Mouse (Mus musculus) hindbrain, postnatal 0 days (tissue): ENCODE results near the gene Prkci. TPM values are rescaled to one million over a fixed set of nuclear protein-coding genes. Genes with fewer than 3 reads are reported as not detected.

Source experiments
- ATAC-seq: fragments of 200-750 bp; cut with Nextera tagmentation; 2 replicates; pipeline ENCODE4 v1.8.0; 2017; ENCODE audit warnings: mild to moderate bottlenecking, moderate TSS enrichment, moderate library complexity
- DNase-seq: peaks from one replicate; pipeline ENCODE4 v3.0.0-alpha.2; 2015; ENCODE audit warnings: low spot score
- H3K27ac ChIP-seq: fragments of 300-500 bp; sonication (generic); 2 replicates; pipeline ENCODE4 v1.5.1; 2014; ENCODE audit warnings: mild to moderate bottlenecking
- H3K27me3 ChIP-seq: fragments of 300-500 bp; sonication (generic); 2 replicates; pipeline ENCODE4 v1.6.1; 2014; ENCODE audit warnings: low read length, mixed read lengths; ENCODE audit not compliant: insufficient read depth
- H3K36me3 ChIP-seq: fragments of 300-500 bp; sonication (generic); 2 replicates; pipeline ENCODE4 v1.6.1; 2014; ENCODE audit warnings: low read length, mixed read lengths; ENCODE audit not compliant: insufficient read depth
- H3K4me1 ChIP-seq: fragments of 300-500 bp; sonication (generic); 2 replicates; pipeline ENCODE4 v1.6.1; 2014; ENCODE audit warnings: antibody characterized with exemption, low read length, mixed read lengths; ENCODE audit not compliant: insufficient read depth
- H3K4me2 ChIP-seq: fragments of 300-500 bp; sonication (generic); 2 replicates; pipeline ENCODE4 v1.6.1; 2014; ENCODE audit warnings: low read depth, mild to moderate bottlenecking, low read length, moderate library complexity, mixed read lengths
- H3K4me3 ChIP-seq: fragments of 300-500 bp; sonication (generic); 2 replicates; pipeline ENCODE4 v1.5.1; 2014; ENCODE audit warnings: low read length
- H3K9ac ChIP-seq: fragments of 300-500 bp; sonication (generic); replicated peaks from 2 replicates; pipeline ENCODE4 v1.6.1; 2014; ENCODE audit warnings: mild to moderate bottlenecking, low read length, moderate library complexity, mixed read lengths
- H3K9me3 ChIP-seq: fragments of 300-500 bp; sonication (generic); 2 replicates; pipeline ENCODE4 v1.6.1; 2016; ENCODE audit warnings: low read length, mixed read lengths
- CTCF ChIP-seq: IDR thresholded peaks from 2 replicates; pipeline ENCODE4 v1.5.1; 2016; ENCODE audit warnings: antibody characterized with exemption, control low read depth, low read depth
- WGBS: fragments of 180-500 bp; shearing (Covaris S2); extraction: QIAGEN DNeasy Blood & Tissue Kit; methylation state at CpG from one replicate; pipeline ENCODE4 v1.1.7; 2014; 5-methylcytosine and 5-hydroxymethylcytosine counted together
- polyA plus RNA-seq: library from polyadenylated mRNA; unstranded; fragments of >200 nt; fragmentation: Nextera tagmentation; extraction: Ambion mirVana; gene quantifications from 2 replicates; pipeline ENCODE4 v1.2.1, GENCODE M21; 2015
- total RNA-seq: library from RNA; depleted of rRNA; stranded (reverse); fragments of >200 nt; gene quantifications from 2 replicates; pipeline ENCODE4 v1.2.3, GENCODE M21; 2014

Prkci gene
- total and polyA plus RNA-seq, 2 experiments from 2014 or later = 20.8 to 45.2 TPM

- no peak for DNase-seq
- no peak overlapping the region for H3K27ac ChIP-seq
- WGBS = 88% methylated on average over 11 of the region's 13 CpGs
- H3K4me2 ChIP-seq = no peak overlapping the region
- no peaks in the 10 kb centered on the region for H3K27me3 ChIP-seq
- no peak overlapping the region for H3K9ac ChIP-seq
- H3K36me3 ChIP-seq = no peaks in the 10 kb centered on the region
- no peaks in the 10 kb centered on the region for H3K9me3 ChIP-seq
- TF ChIP-seq CTCF = no peak
- peaks cover 8% of the 10 kb centered on the region; the same call in 1 of the 2 replicates for H3K4me1 ChIP-seq
- no peak for ATAC-seq
- no peak overlapping the region for H3K4me3 ChIP-seq
Measured at GRCm38 (mm10) chr3:31082838-31083506, 87.4 kb downstream of the Prkci start.

- Histone ChIP-seq H3K27ac (no peak overlapping the region), H3K4me1 (peaks cover 8% of the 10 kb centered on the region; the same call in 1 of the 2 replicates), H3K4me2 (peak overlapping the region; percentile 43), H3K27me3 (no peaks in the 10 kb centered on the region), H3K9ac (no peak overlapping the region), H3K4me3 (no peak overlapping the region), H3K9me3 (no peaks in the 10 kb centered on the region), H3K36me3 (no peaks in the 10 kb centered on the region)
- ATAC-seq (0 out of 2 replicates have a peak, but pooled peaks have one; percentile 61), DNase-seq (peak; percentile 75)
- WGBS = 31% methylated on average over 12 of the region's 12 CpGs
- no peak for TF ChIP-seq CTCF
Measured at GRCm38 (mm10) chr3:31083507-31084245, 88.1 kb downstream of the Prkci start.

GRCm38 (mm10) chr3:31085000-31085399 lies 89.5 kb downstream of the Prkci start:
- Histone ChIP-seq H3K9me3 (no peaks in the 10 kb centered on the region), H3K9ac (no peak overlapping the region), H3K4me1 (peaks cover 8% of the 10 kb centered on the region; the same call in 1 of the 2 replicates), H3K27me3 (no peaks in the 10 kb centered on the region), H3K27ac (no peak overlapping the region), H3K4me3 (no peak overlapping the region), H3K36me3 (no peaks in the 10 kb centered on the region), H3K4me2 (no peak overlapping the region)
- ATAC-seq (no peak), DNase-seq (no peak)
- WGBS = 90% methylated on average over 3 of the region's 3 CpGs
- TF ChIP-seq CTCF = no peak

- no peak overlapping the region for H3K4me2 ChIP-seq
- H3K4me1 ChIP-seq = peaks cover 4% of the 10 kb centered on the region; the same call in 1 of the 2 replicates
- no peak overlapping the region for H3K4me3 ChIP-seq
- H3K9me3 ChIP-seq = no peaks in the 10 kb centered on the region
- no peak for TF ChIP-seq CTCF
- H3K36me3 ChIP-seq = no peaks in the 10 kb centered on the region
- DNase-seq = no peak
- ATAC-seq = no peak
- no peak overlapping the region for H3K9ac ChIP-seq
- H3K27ac ChIP-seq = no peak overlapping the region
- no peaks in the 10 kb centered on the region for H3K27me3 ChIP-seq
- WGBS = 48% methylated on average over 9 of the region's 10 CpGs
Measured at GRCm38 (mm10) chr3:31088789-31089775, 93.5 kb downstream of the Prkci start.

GRCm38 (mm10) chr3:31089956-31090355 lies 94.4 kb downstream of the Prkci start:
- DNase-seq (no peak), ATAC-seq (no peak)
- TF ChIP-seq CTCF = no peak
- Histone ChIP-seq H3K4me1 (peaks cover 4% of the 10 kb centered on the region; the same call in 1 of the 2 replicates), H3K4me3 (no peak overlapping the region), H3K27ac (no peak overlapping the region), H3K9me3 (no peaks in the 10 kb centered on the region), H3K4me2 (no peak overlapping the region), H3K27me3 (no peaks in the 10 kb centered on the region), H3K9ac (no peak overlapping the region), H3K36me3 (no peaks in the 10 kb centered on the region)
- 72% methylated on average over 7 of the region's 7 CpGs for WGBS

- H3K9me3 ChIP-seq = no peaks in the 10 kb centered on the region
- H3K9ac ChIP-seq = peak overlapping the region; percentile 96
- peak overlapping the region; percentile 92 for H3K4me3 ChIP-seq
- ATAC-seq = peak; percentile 16; the same call in 1 of the 2 replicates
- H3K27ac ChIP-seq = peak overlapping the region; percentile 99
- peak overlapping the region; percentile 92 for H3K4me2 ChIP-seq
- H3K27me3 ChIP-seq = no peaks in the 10 kb centered on the region
- H3K36me3 ChIP-seq = peaks cover 4% of the 10 kb centered on the region; the same call in 1 of the 2 replicates
- peak; percentile 82 for DNase-seq
- no peak for TF ChIP-seq CTCF
- peaks cover 19% of the 10 kb centered on the region for H3K4me1 ChIP-seq
- 2% methylated on average over 13 of the region's 13 CpGs for WGBS
Measured at GRCm38 (mm10) chr3:31093196-31093595, 97.6 kb downstream of the Prkci start.
